Mouse (Mus musculus) urinary bladder, adult 2 months (tissue): ENCODE measurements around the gene Prol1. TPM values are rescaled to one million over a fixed set of nuclear protein-coding genes. Genes with fewer than 3 reads are reported as not detected.
"Not testable (repeated sequence)": the region's sequence is repeated elsewhere in the genome, so short reads cannot be mapped to it uniquely, and the experiment has no call there.

Experiments used
- DNase-seq: peaks from one replicate; pipeline ENCODE4 v3.0.0; 2022; ENCODE audit warnings: low spot score
- polyA plus RNA-seq: library from polyadenylated mRNA; depleted of rRNA; stranded (reverse); fragments of >200 nt; gene quantifications from 2 replicates; pipeline ENCODE4 v1.2.3, GENCODE M21; 2012; rRNA removed

The Prol1 gene
- not detected in 2 replicates for polyA plus RNA-seq

- no peak for DNase-seq
Measured at GRCm38 (mm10) chr5:88317012-88317411, at the start of gene Prol1. Gene Prol1, plus strand, starts transcription at chr5:88317312.

GRCm38 (mm10) chr5:88268619-88269018, 48.5 kb upstream of the Prol1 start, which contains the start of gene Gm7714:
Gene Gm7714, plus strand, starts transcription at chr5:88268919.
- no peak for DNase-seq

DNA sequence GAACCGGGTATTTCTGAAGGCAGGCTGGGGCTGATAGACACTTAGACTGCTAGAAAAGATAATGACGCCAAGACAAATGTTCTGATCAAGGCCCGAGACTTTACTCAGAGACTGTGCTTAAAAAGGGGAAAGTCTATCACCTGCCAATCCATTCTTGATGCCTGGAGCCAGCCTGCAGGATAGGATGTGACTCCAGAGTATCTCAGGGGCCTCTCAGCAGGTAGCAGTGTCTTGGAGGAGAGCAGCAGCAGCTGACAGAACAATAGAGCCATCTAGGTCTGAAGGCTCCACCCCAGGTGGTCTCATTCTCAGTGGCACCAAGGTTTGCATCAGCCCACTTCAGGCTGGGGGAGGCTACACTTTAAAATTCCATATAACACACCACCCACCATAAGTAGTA, 5.8 kb upstream of the Prol1 start:
- not testable (repeated sequence) for DNase-seq

GRCm38 (mm10) chr5:88348533-88348932, 31.4 kb downstream of the Prol1 start:
- not testable (repeated sequence) for DNase-seq

DNA sequence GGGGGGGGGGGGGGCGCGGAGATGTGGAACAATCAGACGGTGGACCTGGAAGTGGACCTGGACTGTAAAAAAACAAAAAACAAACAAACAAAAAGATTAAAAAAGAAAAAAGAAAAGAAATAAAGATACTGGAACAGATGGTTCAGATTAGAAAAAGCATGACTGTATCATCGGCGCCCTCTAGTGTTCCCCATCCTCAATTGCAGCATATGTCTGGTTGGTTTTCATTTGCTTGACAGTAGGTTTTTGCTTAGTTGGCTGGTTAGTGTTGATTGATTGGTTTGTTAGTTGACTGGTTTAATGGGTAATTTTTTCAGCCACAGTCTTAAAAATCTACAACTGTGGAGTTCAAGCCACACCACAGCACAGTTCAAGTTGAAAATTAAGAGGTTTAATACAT, 47.7 kb downstream of the Prol1 start:
- DNase-seq, result no peak

DNA sequence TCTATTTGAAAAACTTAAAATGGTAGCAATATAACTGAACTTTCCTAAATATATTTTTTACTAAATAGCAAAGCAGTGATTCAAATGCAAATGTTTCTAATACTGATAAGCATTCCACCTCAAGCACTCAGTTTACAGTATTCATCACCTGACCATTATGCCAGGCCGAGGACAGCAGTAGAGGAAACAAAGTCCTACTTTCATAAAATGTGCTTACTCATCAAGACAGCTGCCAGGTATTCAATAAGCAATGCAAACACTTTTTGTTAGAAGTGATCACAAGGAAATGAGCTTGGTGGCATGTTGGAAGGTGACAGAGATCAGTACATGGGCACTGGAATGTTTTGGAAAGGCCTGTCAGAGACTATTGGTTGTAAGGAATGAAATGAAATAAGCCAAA, 49.8 kb downstream of the Prol1 start:
- DNase-seq, result no peak

GRCm38 (mm10) chr5:88370578-88371232, 53.6 kb downstream of the Prol1 start:
- DNase-seq, result no peak

DNA sequence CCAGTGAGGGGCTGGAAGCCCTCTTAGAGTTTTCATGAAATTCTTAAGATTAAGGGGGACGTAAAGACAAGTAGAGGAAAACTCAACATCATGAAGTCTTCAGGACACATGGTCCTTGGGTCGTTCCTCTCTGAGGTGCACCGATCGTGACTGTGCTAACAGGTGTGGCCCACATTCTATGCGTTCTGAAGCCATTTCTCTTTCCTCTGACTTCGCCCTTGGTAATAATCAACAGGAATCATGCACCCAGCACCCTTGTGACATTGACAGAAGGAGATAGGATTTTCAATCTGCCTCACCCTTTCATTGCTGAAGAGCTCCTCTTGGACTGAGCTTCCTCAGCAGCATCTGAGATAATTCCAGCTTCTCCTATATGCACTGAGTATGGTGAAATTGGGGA, 55.5 kb downstream of the Prol1 start:
- no peak for DNase-seq

- no peak for DNase-seq
Measured at GRCm38 (mm10) chr5:88375808-88376207, 58.7 kb downstream of the Prol1 start, which contains the start of gene Amtn. Gene Amtn, plus strand, starts transcription at chr5:88376108.

Other genes with a start within 250 kb of the Prol1 start
- gene Smr2, start 230.8 kb upstream of the Prol1 start, polyA plus RNA-seq, result not detected in 2 replicates
- gene Gm11116, start 205.8 kb upstream of the Prol1 start, polyA plus RNA-seq, result not detected in 2 replicates
- gene Gm11115, start 163.2 kb upstream of the Prol1 start, polyA plus RNA-seq, result not detected in 2 replicates
- gene Gm7714, start 48.4 kb upstream of the Prol1 start, polyA plus RNA-seq, result not detected in 2 replicates
- gene Amtn, start 58.8 kb downstream of the Prol1 start, polyA plus RNA-seq, result not detected in 2 replicates
- not detected in 2 replicates for gene Ambn, start 138.7 kb downstream of the Prol1 start, polyA plus RNA-seq
- not detected in 2 replicates for gene Enam, start 170.7 kb downstream of the Prol1 start, polyA plus RNA-seq
- gene Jchain, start 210.6 kb downstream of the Prol1 start, polyA plus RNA-seq, result 1.0 and 1.3 TPM in 2 replicates
- 36.2 and 45.2 TPM in 2 replicates for gene Utp3, start 237.2 kb downstream of the Prol1 start, polyA plus RNA-seq
- 21.6 and 23.3 TPM in 2 replicates for gene Rufy3, start 247.7 kb downstream of the Prol1 start, polyA plus RNA-seq